Mouse (Mus musculus) Muller cell, postnatal 12 days (primary cell): Measurements from ENCODE around the gene Ptpro.
"Not testable (repeated sequence)": the region's sequence is repeated elsewhere in the genome, so short reads cannot be mapped to it uniquely, and the experiment has no call there.

Experiments used
- DNase-seq: peaks from one replicate; pipeline ENCODE4 v3.0.0-alpha.2; 2015; ENCODE audit errors: inconsistent ontology term

The Ptpro gene

DNA sequence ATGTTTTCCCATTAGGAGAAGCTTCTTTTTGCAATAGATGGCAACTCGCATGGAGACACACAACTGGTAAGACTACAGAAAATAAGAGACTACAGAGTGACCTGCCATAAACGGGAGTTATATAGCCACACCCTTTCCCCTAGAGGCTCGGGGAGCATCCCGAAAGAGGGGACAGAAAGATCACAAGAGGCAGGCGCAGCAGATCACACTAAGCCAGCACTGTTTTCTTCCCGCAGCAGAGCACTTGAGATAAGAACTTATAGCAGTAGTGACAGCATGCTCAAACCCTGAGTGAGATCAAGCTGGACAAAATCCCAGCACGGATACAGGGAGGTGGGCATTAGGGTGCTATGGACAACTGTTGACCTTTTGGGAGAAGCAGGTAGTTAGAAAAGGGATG lies 203.9 kb downstream of the Ptpro start:
- no peak for DNase-seq

GRCm38 (mm10) chr6:137457210-137457609 lies 205.1 kb downstream of the Ptpro start:
- no peak for DNase-seq

- DNase-seq: no peak
These were observed 206.0 kb downstream of the Ptpro start for GRCm38 (mm10) chr6:137458136-137458535.

DNA sequence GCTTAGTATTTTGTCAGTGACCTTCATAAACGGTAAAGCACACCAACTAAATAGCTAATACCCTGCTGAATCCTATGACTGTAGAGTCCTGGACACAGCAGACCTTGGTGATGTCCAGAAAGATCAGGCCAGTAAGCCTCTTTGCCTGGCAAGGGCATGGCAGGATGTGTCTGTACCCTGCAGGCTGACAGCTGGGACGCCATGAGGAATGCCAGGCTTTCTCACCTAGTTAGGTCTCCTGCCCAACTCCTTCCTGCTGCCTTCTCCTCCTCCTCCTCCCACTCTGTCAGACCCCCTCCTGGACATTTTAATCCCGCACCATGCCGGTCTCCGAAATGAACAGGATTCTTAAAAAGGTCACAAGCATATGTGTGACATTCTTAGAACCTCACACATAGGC lies 211.7 kb downstream of the Ptpro start:
- DNase-seq: no peak

- peak; percentile 92 for DNase-seq
These were observed 213.1 kb downstream of the Ptpro start for GRCm38 (mm10) chr6:137465253-137465652.

- no peak for DNase-seq
These were observed 214.1 kb downstream of the Ptpro start for GRCm38 (mm10) chr6:137466256-137466655.

- DNase-seq: no peak
These were observed 215.6 kb downstream of the Ptpro start for GRCm38 (mm10) chr6:137467696-137468095.

- no peak for DNase-seq
These were observed 217.4 kb downstream of the Ptpro start for GRCm38 (mm10) chr6:137469541-137469940.

DNA sequence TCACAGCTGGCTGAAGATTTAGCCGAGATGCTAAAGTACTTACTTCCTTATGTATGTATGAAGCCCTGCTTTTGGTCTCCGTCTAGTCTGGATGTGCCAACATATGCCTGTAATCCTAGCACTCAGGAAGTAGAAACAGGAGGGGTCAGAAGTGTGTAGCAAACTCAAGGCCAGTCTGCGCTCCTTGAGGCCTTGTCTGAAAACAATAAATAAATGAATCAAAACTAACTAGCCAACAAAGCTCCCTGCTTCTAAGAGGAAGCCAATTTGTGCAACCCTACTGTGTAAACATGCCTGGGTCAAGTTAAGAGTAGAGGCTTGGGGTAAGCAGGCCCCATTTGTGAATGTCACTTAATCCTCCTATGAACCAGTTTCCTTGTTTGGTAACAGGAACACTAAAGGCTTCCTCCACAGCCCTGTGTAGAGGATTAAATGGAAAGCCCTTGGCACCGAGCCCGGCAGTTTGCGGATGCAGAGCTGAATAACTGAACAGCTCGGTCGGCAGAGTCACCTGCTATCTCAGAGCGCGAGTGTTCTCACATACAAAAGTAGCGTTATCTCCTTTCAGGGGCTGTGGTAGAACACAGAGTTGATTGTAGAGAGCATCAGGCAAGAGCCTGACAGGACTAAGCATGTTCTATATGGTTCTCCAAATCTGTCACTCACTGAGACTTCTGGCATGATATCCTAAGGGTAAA lies 218.9 kb downstream of the Ptpro start:
- DNase-seq: peak; percentile 61

DNA sequence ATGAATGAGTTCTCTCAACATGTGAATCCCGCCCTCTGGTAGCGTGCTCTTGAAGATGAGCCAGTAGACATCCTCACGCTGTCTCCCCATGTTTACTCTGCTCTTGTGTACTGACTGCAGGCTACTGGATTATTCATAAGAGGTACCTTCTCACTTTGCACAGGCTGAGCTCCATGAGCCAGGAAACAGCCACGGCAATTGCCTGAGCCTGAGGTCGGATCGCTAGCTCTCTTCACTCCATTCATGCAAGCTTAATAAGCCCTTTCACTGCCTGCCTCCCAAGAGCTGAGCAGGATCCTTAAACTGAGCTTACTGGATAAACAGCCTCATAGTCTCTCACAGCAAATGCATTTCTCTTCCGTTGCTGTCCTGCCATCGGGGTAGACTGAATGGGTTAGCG lies 220.0 kb downstream of the Ptpro start:
- DNase-seq: no peak

- no peak for DNase-seq
These were observed 221.3 kb downstream of the Ptpro start for GRCm38 (mm10) chr6:137473433-137473832.

GRCm38 (mm10) chr6:137475695-137476094 lies 223.6 kb downstream of the Ptpro start:
- not testable (repeated sequence) for DNase-seq

DNA sequence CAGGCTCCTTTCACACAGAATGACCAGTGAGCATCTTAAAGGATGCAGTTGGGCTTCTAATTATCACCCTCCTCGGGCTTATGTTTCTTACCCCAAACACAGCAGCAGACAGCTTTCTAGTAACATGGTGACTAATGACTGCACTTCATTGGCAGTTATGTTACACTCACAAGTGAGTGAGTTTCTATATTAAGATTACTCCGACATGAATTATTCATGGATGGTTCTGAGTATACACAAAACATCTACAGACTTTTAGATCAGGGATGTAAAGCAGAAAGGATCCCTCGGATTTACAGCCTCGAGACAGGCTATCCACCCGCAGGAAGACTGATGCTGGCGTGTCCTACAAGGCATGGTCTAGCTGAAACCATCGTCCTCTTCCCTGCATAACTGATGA lies 230.8 kb downstream of the Ptpro start:
- no peak for DNase-seq

DNA sequence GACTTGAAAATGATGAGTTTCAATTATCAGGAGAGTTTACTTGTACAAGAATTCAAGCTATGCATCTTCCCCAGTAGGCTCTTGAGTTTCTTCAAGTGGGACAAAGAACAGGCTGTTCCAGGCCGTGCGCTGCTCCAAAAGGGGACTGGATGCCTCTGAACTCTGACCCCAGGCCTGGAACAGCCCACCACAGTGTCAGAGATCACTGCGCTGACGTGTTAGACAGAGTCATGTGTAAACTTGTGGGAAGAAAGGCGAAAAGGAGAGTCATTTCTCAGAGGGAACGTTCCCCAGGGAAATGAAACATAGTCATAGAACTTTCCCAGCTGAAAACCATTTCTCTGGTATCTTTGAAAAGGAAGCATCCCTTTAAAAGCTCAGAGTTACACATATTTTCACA lies 235.3 kb downstream of the Ptpro start:
- peak; percentile 37 for DNase-seq

DNA sequence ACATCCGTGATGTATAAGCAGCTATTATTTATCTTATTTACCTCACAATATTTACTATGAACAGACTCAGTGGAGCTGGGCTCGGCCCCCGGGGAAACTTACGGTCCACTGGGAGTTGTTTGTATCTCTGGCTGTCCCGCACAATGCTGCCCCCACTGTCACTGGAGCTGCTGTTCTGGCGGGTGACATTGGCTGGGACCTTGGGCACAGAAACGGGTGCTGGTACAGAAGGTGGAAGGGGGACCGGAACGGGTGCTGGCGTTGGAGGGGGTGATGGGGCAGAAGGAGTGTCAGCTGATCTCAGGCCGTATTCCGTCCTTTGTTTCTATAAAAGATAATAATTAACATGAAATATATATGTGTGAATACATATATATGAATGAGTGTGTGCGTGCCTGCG lies 238.0 kb downstream of the Ptpro start:
- no peak for DNase-seq

GRCm38 (mm10) chr6:137491659-137492058 lies 239.5 kb downstream of the Ptpro start:
- DNase-seq: no peak

GRCm38 (mm10) chr6:137492582-137492981 lies 240.5 kb downstream of the Ptpro start:
- DNase-seq: no peak

- no peak for DNase-seq
These were observed 241.4 kb downstream of the Ptpro start for GRCm38 (mm10) chr6:137493211-137494135.

DNA sequence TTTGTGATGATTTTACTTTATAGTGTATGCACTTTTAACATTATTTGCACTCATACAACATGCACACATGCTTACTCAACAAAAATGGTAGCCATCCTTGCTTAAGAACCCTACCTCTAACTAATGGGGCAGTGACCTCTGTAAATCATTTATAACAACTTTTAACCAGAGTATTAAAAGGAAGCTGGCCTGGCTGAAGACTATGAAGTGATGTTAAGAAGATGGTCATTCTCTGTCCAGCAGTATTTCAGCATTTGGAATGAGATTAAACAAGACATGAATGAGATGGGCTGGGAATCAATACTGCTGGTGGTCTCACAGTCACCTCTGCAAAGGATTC lies 242.0 kb downstream of the Ptpro start:
- no peak for DNase-seq

DNA sequence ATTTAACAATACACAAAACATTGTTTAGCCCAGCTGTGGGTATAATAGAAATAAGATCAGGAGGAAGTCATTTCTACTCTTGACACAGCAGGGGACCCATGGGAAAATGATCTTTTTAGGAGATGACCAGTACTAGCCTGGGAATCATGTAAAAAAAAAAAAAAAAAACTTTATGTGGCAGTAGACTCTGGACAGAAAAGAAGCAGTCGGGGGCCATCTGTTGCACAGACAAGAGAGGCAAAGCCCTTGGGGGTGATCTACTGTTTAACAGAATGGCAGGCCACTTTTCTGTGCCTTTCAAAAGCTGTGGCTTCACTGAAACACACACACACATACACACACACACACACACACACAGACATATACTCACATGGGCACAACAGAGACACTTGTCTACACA lies 242.7 kb downstream of the Ptpro start:
- DNase-seq: no peak

GRCm38 (mm10) chr6:137495233-137495632 lies 243.1 kb downstream of the Ptpro start:
- DNase-seq: no peak

DNA sequence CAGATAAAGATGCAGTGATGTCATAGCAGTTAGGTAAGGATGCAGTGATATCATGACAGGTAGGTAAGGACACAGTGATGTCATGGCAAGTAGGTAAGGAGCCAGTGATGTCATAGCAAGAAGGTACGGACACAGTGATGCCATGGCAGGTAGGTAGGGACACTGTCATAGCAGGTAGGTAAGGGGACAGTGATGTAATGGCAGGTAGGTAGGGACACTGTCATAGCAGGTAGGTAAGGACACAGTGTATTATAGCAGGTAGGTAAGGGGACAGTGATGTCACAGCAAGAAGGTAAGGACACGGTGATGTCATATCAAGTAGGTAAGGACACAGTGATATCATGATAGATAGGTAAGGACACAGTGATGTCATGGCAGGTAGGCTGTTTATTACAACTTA lies 244.4 kb downstream of the Ptpro start:
- DNase-seq: no peak

- no peak for DNase-seq
These were observed 245.2 kb downstream of the Ptpro start for GRCm38 (mm10) chr6:137497208-137497835.
